In genomic region chr1:77128411-77128810, GRCm38 (mm10) we compare ENCODE assay signal across 27 mouse cellular contexts.
DNase-seq lines count a peak whose midpoint lies in the region; ATAC-seq and TF ChIP-seq lines count a peak whose summit lies in the region.
"Had no signal": no experiment of that assay in that cellular context is flagged by ENCODE, and none has a peak within 500 bp of the region (broad histone marks: within the 10 kb centered on the region; RNA-seq: fewer than 3 reads in every experiment).

No protein-coding gene starts in this region.

- H3K4me1 ChIP-seq in forebrain, embryonic 14.5 days (ENCODE audit: control insufficient read depth, insufficient read depth, low read length), result peaks cover 13% of the 10 kb centered on the region; the same call in 1 of the 2 replicates
- peaks cover 11% of the 10 kb centered on the region for H3K4me1 ChIP-seq in forebrain, embryonic 10.5 days
- 0 out of 2 replicates have a peak, but pooled peaks cover 4% of the 10 kb centered on the region for H3K4me1 ChIP-seq in heart, embryonic 16.5 days (ENCODE audit: control insufficient read depth, insufficient read depth, low read length)
- no peaks in the 10 kb centered on the region for H3K4me1 ChIP-seq in lung, embryonic 16.5 days (replicated peaks; ENCODE audit: control insufficient read depth, insufficient read depth, low read length)
- H3K4me1 ChIP-seq in stomach, postnatal 0 days (replicated peaks; ENCODE audit: control insufficient read depth, insufficient read depth), result no peaks in the 10 kb centered on the region
- H3K4me1 ChIP-seq: embryonic facial prominence, embryonic 15.5 days; intestine, embryonic 15.5 days; midbrain, embryonic 15.5 days had no signal

- DNase-seq in forebrain, embryonic 14.5 days (ENCODE audit: low spot score), result peak; percentile 74
- no peak for DNase-seq in forebrain, embryonic 10.5 days (ENCODE audit: extremely low spot score, low spot score)
- DNase-seq in heart, postnatal 4 days, result no peak
- DNase-seq in lung, postnatal 10 days, result no peak
- DNase-seq in brain, embryonic 14.5 days (ENCODE audit: low read depth), result peak; percentile 85
- DNase-seq in stomach, postnatal 0 days (ENCODE audit: low spot score), result no peak
- DNase-seq: adrenal gland, postnatal 14 days; cerebellum, adult 18-20 months; gastrocnemius, postnatal 14 days; heart, postnatal 14 days; kidney, adult 8-10 months; kidney, postnatal 4 days; liver; lung, adult 2 months; lung, postnatal 4 days; right cerebral cortex, postnatal 25 days; thymus, adult 18-20 months; thymus, postnatal 25 days had no signal

- H3K27ac ChIP-seq in forebrain, embryonic 14.5 days (ENCODE audit: low read depth, low read length), result peak overlapping the region; percentile 3; the same call in 1 of the 2 replicates
- H3K27ac ChIP-seq in forebrain, embryonic 10.5 days, result no peak overlapping the region
- peak overlapping the region; percentile 5; the same call in 1 of the 2 replicates for H3K27ac ChIP-seq in heart, embryonic 16.5 days (ENCODE audit: low read length)
- peak overlapping the region; percentile 33; the same call in 1 of the 2 replicates for H3K27ac ChIP-seq in lung, embryonic 16.5 days (ENCODE audit: low read length)
- H3K27ac ChIP-seq in stomach, postnatal 0 days (replicated peaks), result no peak overlapping the region
- H3K27ac ChIP-seq: embryonic facial prominence, embryonic 15.5 days; intestine, embryonic 15.5 days; kidney, postnatal 0 days; liver, embryonic 14.5 days; midbrain, embryonic 15.5 days had no signal

- H3K9me3 ChIP-seq in forebrain, embryonic 14.5 days (replicated peaks; ENCODE audit: control insufficient read depth, low read length), result no peaks in the 10 kb centered on the region
- H3K9me3 ChIP-seq in forebrain, embryonic 10.5 days, result no peaks in the 10 kb centered on the region
- no peaks in the 10 kb centered on the region for H3K9me3 ChIP-seq in heart, embryonic 16.5 days (replicated peaks; ENCODE audit: control insufficient read depth, low read length)
- no peaks in the 10 kb centered on the region for H3K9me3 ChIP-seq in lung, embryonic 16.5 days (ENCODE audit: control insufficient read depth, low read length)
- no peaks in the 10 kb centered on the region for H3K9me3 ChIP-seq in stomach, postnatal 0 days (ENCODE audit: control insufficient read depth, low read length)
- H3K9me3 ChIP-seq: embryonic facial prominence, embryonic 15.5 days; intestine, embryonic 15.5 days; megakaryocyte, embryonic 14.5 days; midbrain, embryonic 15.5 days had no signal

- whole genome bisulfite sequencing in forebrain, embryonic 14.5 days, result 24% methylated on average over 3 of the region's 3 CpGs
- WGBS in forebrain, embryonic 10.5 days, result 55% methylated on average over 3 of the region's 3 CpGs
- WGBS in heart, embryonic 16.5 days, result 52% methylated on average over 3 of the region's 3 CpGs
- WGBS in lung, embryonic 16.5 days, result 51% methylated on average over 3 of the region's 3 CpGs
- WGBS in stomach, postnatal 0 days, result 57% methylated on average over 3 of the region's 3 CpGs

- no peak for TF ChIP-seq EP300 in stomach, postnatal 0 days (optimal IDR thresholded peaks at IDR 0.05)

- H3K9ac ChIP-seq in forebrain, embryonic 14.5 days (ENCODE audit: low read length), result no peak overlapping the region
- no peak overlapping the region for H3K9ac ChIP-seq in heart, embryonic 16.5 days (ENCODE audit: low read length)
- no peak overlapping the region for H3K9ac ChIP-seq in lung, embryonic 16.5 days (ENCODE audit: low read length)
- no peak overlapping the region for H3K9ac ChIP-seq in stomach, postnatal 0 days (ENCODE audit: low read length)
- H3K9ac ChIP-seq: embryonic facial prominence, embryonic 15.5 days; intestine, embryonic 15.5 days; liver, embryonic 14.5 days; midbrain, embryonic 15.5 days had no signal

- no peak overlapping the region for H3K4me2 ChIP-seq in forebrain, embryonic 14.5 days (ENCODE audit: low read length)
- H3K4me2 ChIP-seq in heart, embryonic 16.5 days (ENCODE audit: low read depth, low read length), result no peak overlapping the region
- H3K4me2 ChIP-seq in lung, embryonic 16.5 days (ENCODE audit: low read depth, low read length), result no peak overlapping the region
- no peak overlapping the region for H3K4me2 ChIP-seq in stomach, postnatal 0 days (replicated peaks; ENCODE audit: low read depth)
- H3K4me2 ChIP-seq: embryonic facial prominence, embryonic 15.5 days; intestine, embryonic 15.5 days; midbrain, embryonic 15.5 days had no signal

- no peaks in the 10 kb centered on the region for H3K36me3 ChIP-seq in forebrain, embryonic 14.5 days (ENCODE audit: control insufficient read depth, insufficient read depth, low read length)
- H3K36me3 ChIP-seq in forebrain, embryonic 10.5 days (replicated peaks), result no peaks in the 10 kb centered on the region
- no peaks in the 10 kb centered on the region for H3K36me3 ChIP-seq in heart, embryonic 16.5 days (ENCODE audit: control insufficient read depth, insufficient read depth)
- no peaks in the 10 kb centered on the region for H3K36me3 ChIP-seq in lung, embryonic 16.5 days (ENCODE audit: control insufficient read depth, insufficient read depth, low read length)
- H3K36me3 ChIP-seq in stomach, postnatal 0 days (ENCODE audit: control insufficient read depth, insufficient read depth, low read length), result no peaks in the 10 kb centered on the region
- H3K36me3 ChIP-seq: embryonic facial prominence, embryonic 15.5 days; intestine, embryonic 15.5 days; midbrain, embryonic 15.5 days had no signal

- TF ChIP-seq CTCF in brain, embryonic 14.5 days (IDR thresholded peaks at IDR 0.05; ENCODE audit: borderline replicate concordance, extremely low read depth, insufficient read depth, insufficient read length), result no peak
- no peak for TF ChIP-seq CTCF in stomach, postnatal 0 days (IDR thresholded peaks at IDR 0.05; ENCODE audit: low read depth)

- H3K4me3 ChIP-seq in forebrain, embryonic 14.5 days (ENCODE audit: low read depth, low read length), result no peak overlapping the region
- H3K4me3 ChIP-seq in forebrain, embryonic 10.5 days, result no peak overlapping the region
- H3K4me3 ChIP-seq in heart, embryonic 16.5 days (ENCODE audit: low read length), result no peak overlapping the region
- no peak overlapping the region for H3K4me3 ChIP-seq in lung, embryonic 16.5 days (ENCODE audit: low read length)
- no peak overlapping the region for H3K4me3 ChIP-seq in stomach, postnatal 0 days (ENCODE audit: low read depth, low read length)
- H3K4me3 ChIP-seq: embryonic facial prominence, embryonic 15.5 days; intestine, embryonic 15.5 days; megakaryocyte, embryonic 14.5 days; midbrain, embryonic 15.5 days had no signal

- no peaks in the 10 kb centered on the region for H3K27me3 ChIP-seq in forebrain, embryonic 14.5 days (replicated peaks; ENCODE audit: control insufficient read depth, insufficient read depth, low read length)
- H3K27me3 ChIP-seq in forebrain, embryonic 10.5 days (ENCODE audit: poor library complexity, severe bottlenecking), result no peaks in the 10 kb centered on the region
- no peaks in the 10 kb centered on the region for H3K27me3 ChIP-seq in heart, embryonic 16.5 days (ENCODE audit: control insufficient read depth, insufficient read depth, low read length)
- no peaks in the 10 kb centered on the region for H3K27me3 ChIP-seq in lung, embryonic 16.5 days (ENCODE audit: control insufficient read depth, insufficient read depth, low read depth, low read length)
- no peaks in the 10 kb centered on the region for H3K27me3 ChIP-seq in stomach, postnatal 0 days (ENCODE audit: control insufficient read depth, insufficient read depth, low read length)
- H3K27me3 ChIP-seq: embryonic facial prominence, embryonic 15.5 days; intestine, embryonic 15.5 days; megakaryocyte, embryonic 14.5 days; midbrain, embryonic 15.5 days had no signal

- TF ChIP-seq POLR2A in brain, embryonic 14.5 days (IDR thresholded peaks at IDR 0.05; ENCODE audit: borderline replicate concordance, extremely low read depth, insufficient read depth, insufficient read length, poor library complexity, severe bottlenecking), result no peak

- no peak for ATAC-seq in forebrain, embryonic 14.5 days
- ATAC-seq in heart, embryonic 16.5 days (replicated peaks; ENCODE audit: extremely low read depth, insufficient read depth, low FRiP score), result no peak
- no peak for ATAC-seq in lung, embryonic 16.5 days (ENCODE audit: low read depth)
- no peak for ATAC-seq in stomach, postnatal 0 days (ENCODE audit: low FRiP score, low TSS enrichment)
- ATAC-seq: hindbrain, embryonic 16.5 days; intestine, embryonic 15.5 days; midbrain, embryonic 15.5 days had no signal

Comparison
In these comparisons a context has a peak if more than half of its experiments do, and no peak if none do; other contexts are left out.
1. DNase-seq: peak in forebrain, embryonic 14.5 days (single experiment) and brain, embryonic 14.5 days (single experiment); none in forebrain, embryonic 10.5 days (single experiment), heart, postnatal 4 days (single experiment), lung, postnatal 10 days (single experiment) and stomach, postnatal 0 days (single experiment).
2. H3K27ac ChIP-seq: peak in forebrain, embryonic 14.5 days (single experiment), heart, embryonic 16.5 days (single experiment) and lung, embryonic 16.5 days (single experiment); none in forebrain, embryonic 10.5 days (single experiment) and stomach, postnatal 0 days (single experiment).